Mouse (Mus musculus) T-helper 1 cell (primary cell): ENCODE data around the gene Gm5926.
"Not testable (repeated sequence)": the region's sequence is repeated elsewhere in the genome, so short reads cannot be mapped to it uniquely, and the experiment has no call there.

Source experiments
- in situ Hi-C: fragments of 300-600 bp; cut with MboI, MseI; formaldehyde crosslinking; loops from one replicate; pipeline ENCODE4 v1.15.1; 2025; ENCODE audit warnings: high pct_unique_total_duplicates

The Gm5926 gene

DNA sequence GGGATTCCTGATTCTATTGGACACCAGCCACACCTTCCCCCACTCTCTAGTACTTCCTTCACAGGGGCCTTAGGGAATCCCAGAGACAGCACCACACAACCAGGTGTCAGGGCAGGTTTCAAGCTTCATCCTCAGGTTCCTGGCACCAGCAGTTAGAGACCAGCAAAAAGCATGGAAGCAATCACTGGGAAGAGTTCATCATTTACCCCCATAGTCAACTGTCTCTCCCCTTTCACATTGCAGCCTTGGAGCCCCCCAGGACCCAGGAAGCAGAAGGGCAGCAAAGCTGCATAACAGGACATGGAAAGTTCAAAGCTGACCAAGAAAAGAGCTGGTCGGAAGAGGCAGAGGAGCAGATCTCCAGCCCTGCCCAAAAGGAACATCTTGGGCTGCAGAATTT lies at the start of gene Gm5926:
Gene Gm5926, plus strand, starts transcription at position 301 of the 400 bp plus-strand sequence.
- in situ Hi-C loops, result not testable (repeated sequence)

DNA sequence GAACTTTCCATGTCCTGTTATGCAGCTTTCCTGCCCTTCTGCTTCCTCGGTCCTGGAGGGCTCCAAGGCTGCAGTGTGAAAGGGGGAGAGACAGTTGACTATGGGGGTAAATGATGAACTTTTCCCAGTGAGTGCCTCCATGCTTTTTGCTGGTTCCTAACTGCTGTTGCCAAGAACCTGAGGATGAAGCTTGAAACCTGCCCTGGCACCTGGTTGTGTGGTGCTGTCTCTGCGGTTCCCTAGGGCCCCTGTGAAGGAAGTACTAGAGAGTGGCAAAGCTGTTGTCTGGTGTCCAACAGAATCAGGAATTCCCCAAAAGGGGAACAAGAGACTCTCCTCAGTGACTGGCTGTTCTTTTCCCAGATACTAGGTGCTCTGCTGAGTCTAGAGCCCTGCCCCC lies 49.5 kb upstream of the Gm5926 start:
- in situ Hi-C loops, result not testable (repeated sequence)

DNA sequence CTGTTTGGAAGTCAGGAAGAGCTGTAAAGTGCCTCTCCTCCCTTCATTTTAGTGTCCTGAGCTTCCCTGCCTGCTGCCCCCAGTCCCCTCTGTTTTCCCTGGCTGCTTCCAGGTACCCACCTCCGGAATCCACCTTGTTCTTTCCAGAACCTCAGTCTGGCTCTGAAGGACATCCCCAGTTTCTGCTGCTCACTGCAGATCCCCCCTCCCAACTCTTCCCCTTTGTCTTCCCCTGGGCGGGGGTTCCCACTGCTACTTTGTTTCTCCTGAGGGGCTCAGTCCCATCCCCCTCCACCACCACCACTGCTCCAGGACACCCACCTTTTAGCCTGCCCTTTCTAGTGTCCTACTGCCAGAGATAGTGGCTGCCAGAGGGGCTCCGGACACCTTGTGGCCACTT lies 49.1 kb upstream of the Gm5926 start:
- in situ Hi-C loops, result not testable (repeated sequence)
